7 mouse cellular contexts compared by ENCODE assay signal in genomic region chr11:65088451-65089222, GRCm38 (mm10).
DNase-seq lines count a peak whose midpoint lies in the region; ATAC-seq and TF ChIP-seq lines count a peak whose summit lies in the region.

No protein-coding gene starts in this region.

- intact Hi-C loops in left cerebral cortex, adult 2 months (cut with DNase I) = loop anchor here (2.0 to 5.0 kb wide), 2 partner anchors 39 to 72 kb away; no protein-coding TSS in a partner anchor

- no peaks in the 10 kb centered on the region; the same call in 1 of the 2 replicates for H3K27me3 ChIP-seq in G1E (ENCODE audit: insufficient read depth, low read length)
- no peaks in the 10 kb centered on the region for H3K27me3 ChIP-seq in embryonic facial prominence, embryonic 11.5 days (ENCODE audit: control insufficient read depth, insufficient read depth, low read length)

- no peaks in the 10 kb centered on the region for H3K4me1 ChIP-seq in G1E (ENCODE audit: insufficient read depth, low read depth, low read length)
- no peaks in the 10 kb centered on the region for H3K4me1 ChIP-seq in embryonic facial prominence, embryonic 11.5 days (ENCODE audit: control insufficient read depth, insufficient read depth, low read length)

- H3K27ac ChIP-seq in left cerebral cortex, adult 2 months = no peak overlapping the region
- H3K27ac ChIP-seq in embryonic facial prominence, embryonic 11.5 days (replicated peaks; ENCODE audit: low read depth, low read length) = no peak overlapping the region

- ATAC-seq in G1E (ENCODE audit: extremely low read depth, insufficient number of reproducible peaks, low FRiP score, poor library complexity, severe bottlenecking) = no peak
- no peak for ATAC-seq in embryonic facial prominence, embryonic 11.5 days (replicated peaks; ENCODE audit: insufficient number of reproducible peaks, low FRiP score, low TSS enrichment, low read depth)

- H3K36me3 ChIP-seq in G1E (replicated peaks) = no peaks in the 10 kb centered on the region
- no peaks in the 10 kb centered on the region for H3K36me3 ChIP-seq in embryonic facial prominence, embryonic 11.5 days (replicated peaks; ENCODE audit: control insufficient read depth, insufficient read depth, low read depth, low read length)

- WGBS in embryonic facial prominence, embryonic 11.5 days = 55% methylated on average over 5 of the region's 5 CpGs

- H3K9me3 ChIP-seq in G1E (replicated peaks) = no peaks in the 10 kb centered on the region
- H3K9me3 ChIP-seq in embryonic facial prominence, embryonic 11.5 days (replicated peaks; ENCODE audit: control insufficient read depth, low read length) = no peaks in the 10 kb centered on the region

- H3K4me2 ChIP-seq in embryonic facial prominence, embryonic 11.5 days (ENCODE audit: low read depth, low read length) = no peak overlapping the region

- H3K4me3 ChIP-seq in left cerebral cortex, adult 2 months = no peak overlapping the region
- no peak overlapping the region for H3K4me3 ChIP-seq in G1E (ENCODE audit: low read depth, low read length)
- H3K4me3 ChIP-seq in embryonic facial prominence, embryonic 11.5 days (ENCODE audit: low read depth, low read length) = no peak overlapping the region

- peak; percentile 80 for TF ChIP-seq CTCF in left cerebral cortex, adult 2 months (IDR thresholded peaks at IDR 0.05)
- TF ChIP-seq CTCF in G1E (IDR thresholded peaks at IDR 0.05; ENCODE audit: low read depth, low read length) = peak; percentile 76

- H3K9ac ChIP-seq in embryonic facial prominence, embryonic 11.5 days (replicated peaks; ENCODE audit: low read length) = no peak overlapping the region

- peak in 1 of 2 experiments; percentile 65 for DNase-seq in left cerebral cortex, adult 2 months (ENCODE audit: extremely low spot score in 1 of 2, low spot score in 2 of 2)
- DNase-seq in left cerebral cortex, adult 11 months (ENCODE audit: low spot score) = no peak
- DNase-seq in G1E (ENCODE audit: low spot score) = peak; percentile 4
- DNase-seq in adrenal gland, postnatal 25 days = peak; percentile 59
- DNase-seq in embryonic facial prominence, embryonic 11.5 days (ENCODE audit: low spot score) = peak; percentile 48
- peak; percentile 69 to 80 for DNase-seq in kidney, postnatal 36 days
- peak; percentile 58 for DNase-seq in right cerebral cortex, postnatal 4 days
